Mouse (Mus musculus): ENCODE results near the gene Atrnl1.

DNA sequence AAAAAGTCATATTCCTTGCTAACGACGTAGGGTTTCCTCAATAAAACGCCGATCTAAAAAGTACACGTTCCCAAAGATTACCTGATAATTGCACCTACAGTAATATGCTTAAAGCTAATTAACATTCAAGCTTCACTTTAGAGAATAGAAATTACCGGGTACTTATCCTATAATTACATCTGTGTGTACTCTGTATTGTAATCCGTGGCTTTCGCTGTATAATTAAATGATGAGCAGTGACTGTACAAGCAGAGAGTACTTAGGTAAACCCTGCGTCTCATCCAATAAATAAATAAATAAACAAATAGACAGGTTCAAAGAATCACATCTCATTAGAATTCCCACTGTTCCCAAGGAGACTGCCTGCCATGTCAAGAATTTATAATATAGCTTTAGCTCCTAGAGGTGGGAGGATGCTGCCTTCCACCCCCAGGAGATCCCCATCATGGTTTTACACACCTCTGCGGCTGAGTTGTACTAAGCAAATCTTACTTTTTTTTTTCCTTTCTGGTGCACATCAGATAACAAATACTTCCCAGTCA lies 466.8 kb downstream of the Atrnl1 start:
- TF ChIP-seq POLR2A (IDR thresholded peaks at IDR 0.05; ENCODE audit: low read depth, low read length) (no peak), CTCF (IDR thresholded peaks at IDR 0.05; ENCODE audit: extremely low read depth, insufficient read depth, insufficient read length, insufficient replicate concordance) (no peak)
